Mouse (Mus musculus) CD8-positive naive resting alpha-beta T cell, adult 2 months (primary cell): Measurements from ENCODE around the gene Rxfp4.

Experiments
- DNase-seq, 2 experiments: peaks; one replicate each; pipeline ENCODE4 v3.0.0; 2022; ENCODE audit warnings: low read depth in 2 of 2, low spot score in 2 of 2

Rxfp4 gene

DNA sequence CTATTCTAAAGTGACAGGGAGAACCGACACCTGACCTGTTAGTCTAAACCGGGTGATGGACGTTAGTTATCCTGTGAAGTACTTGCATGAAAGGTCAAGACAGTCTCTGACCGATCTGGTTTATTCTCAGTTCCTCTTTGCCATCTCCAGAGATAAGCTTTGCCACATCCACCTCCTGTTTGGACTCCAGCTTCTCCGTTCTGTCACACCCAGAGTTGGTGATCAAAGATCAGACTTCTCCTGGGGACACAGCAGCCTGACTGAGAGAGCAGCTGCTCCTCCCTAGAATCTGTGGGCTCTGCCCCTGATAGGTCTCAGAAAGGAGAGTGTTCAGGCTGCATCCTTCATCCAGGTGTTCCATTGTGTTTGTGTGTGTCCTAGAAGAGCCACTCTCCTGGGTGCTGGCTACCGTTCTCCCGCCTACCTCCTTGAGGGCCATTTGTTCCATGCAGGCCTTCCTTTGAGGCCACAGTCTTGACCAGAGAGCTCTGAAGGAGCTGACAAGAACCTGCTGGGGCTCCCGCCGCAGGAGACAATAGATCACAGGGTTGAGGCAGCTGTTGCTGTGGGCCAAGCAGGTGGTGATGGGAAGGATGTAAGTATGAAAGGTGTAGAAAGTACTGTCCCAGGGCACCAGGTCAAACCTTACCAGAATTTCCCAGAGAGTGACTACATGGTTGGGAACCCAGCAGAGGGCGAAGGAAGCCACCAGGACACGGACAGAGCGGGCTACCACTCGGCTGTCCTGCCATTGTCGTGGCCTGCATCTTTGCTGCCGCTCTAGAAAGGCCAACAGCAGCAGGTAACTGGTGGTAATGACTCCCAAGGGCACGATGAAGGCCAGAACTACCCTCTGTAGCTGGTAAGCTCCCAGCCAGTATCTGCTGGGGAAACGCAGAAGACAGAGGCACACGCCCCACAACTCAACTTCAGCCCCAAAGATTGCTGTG lies 998 bp downstream of the Rxfp4 start:
- no peak for DNase-seq

DNA sequence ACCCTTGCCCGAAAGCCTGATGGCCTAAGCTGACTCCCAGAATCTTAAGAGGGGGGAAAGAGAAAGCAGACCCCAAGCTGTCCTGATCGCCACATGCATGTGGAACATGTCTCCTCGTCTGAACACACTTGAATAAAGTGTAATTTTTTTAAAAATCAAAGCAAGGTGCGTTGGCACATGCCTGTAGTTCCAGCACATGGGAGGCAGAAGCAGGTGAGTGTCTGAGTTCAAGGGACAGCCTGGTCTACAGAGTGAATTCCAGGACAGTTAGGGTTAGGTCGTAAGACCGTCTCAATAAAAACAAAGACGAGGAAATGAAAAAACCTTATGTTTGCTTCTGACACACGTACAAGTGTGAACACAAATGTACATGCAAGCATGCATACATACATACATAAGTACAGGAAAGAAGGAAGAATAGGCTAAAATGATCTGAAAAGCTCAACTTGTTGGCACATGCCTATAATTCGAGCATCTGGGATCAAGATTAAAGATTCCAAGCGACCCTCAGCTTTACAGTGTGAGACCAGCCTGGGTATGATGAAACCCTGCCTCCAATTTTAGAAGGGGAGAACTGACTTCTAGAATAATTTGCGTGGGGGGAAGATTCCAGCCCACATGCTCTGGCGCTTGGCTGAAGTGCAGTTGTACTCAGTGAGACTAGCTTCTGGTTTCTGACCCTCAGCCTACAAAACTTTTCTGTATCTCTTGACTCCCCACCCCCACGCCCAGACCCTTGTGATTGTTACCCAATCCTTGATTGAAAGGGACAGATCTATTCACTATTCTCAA lies 2.0 kb downstream of the Rxfp4 start:
- DNase-seq = no peak

DNA sequence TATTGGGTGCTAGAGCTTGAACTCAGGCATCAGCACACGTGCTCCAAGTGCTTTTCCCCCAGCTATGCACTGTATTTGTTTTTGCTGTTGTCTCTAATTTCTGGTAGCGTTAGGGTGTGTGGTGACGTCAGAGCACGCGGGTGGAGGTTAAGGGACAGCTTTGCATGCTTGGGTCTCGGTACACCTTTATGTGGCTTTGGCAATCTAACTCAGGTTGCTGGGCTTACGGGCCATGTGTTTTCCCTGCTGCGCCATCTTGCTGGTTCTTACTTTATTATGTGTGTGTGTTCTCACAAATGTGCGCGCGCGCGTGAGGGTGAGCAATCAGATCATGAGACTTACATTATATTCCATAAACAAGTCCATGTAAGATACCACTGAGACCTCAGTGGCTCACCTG lies 3.0 kb downstream of the Rxfp4 start:
- no peak for DNase-seq

DNA sequence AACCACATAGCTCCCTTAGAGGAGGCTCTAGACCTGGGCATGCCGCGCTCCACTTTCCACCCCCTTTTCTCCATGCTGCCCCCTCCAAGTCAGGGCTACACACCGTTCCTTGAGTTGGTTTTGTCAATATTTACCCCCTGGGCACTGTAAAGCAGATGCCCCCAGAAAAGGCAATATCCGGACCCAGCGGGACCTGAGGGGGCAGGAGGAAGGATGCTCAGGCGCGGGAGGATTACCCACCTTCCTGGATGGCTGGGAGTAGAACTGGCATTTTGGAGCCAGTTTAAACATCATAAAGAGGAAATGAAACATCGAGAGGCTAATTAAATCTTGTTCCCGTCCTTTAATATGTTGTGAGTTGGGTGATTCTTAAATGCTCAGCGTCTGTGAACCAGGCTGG lies 3.8 kb downstream of the Rxfp4 start:
- no peak for DNase-seq

DNA sequence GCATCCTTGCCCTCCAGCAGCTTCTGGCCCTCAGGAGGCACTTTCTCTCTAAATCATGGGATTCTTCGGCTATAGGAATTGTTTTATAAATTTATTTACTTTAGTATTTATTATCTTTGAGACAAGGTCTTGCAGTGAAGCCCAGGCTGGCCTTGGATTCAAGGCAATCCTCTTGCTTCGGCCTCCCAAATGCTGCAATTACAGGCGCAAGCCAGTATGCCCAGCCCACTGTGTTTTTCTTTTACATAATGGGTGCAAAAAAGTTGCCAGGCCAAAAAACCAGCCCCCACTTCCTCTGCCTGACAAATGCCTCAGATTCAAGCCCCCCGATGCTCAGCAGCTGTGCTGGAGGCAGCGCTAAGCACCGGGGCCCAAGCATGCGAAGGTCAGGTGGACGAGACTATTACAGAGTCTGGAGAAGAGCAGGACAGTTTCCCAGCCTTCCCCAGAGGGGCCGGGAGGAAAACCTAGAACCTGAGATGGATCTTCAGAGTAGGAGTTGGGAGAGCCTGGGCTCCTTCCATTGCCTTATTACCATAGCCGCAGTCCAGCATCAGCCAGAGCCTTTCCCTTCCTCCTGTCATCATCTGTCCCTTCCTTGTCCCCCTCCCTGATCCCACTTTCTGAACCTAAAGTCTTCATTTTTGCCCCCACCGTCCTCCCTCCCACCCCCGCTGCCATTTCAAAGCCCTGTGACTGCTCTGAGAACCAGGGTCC lies 4.3 kb downstream of the Rxfp4 start:
- DNase-seq = no peak

DNA sequence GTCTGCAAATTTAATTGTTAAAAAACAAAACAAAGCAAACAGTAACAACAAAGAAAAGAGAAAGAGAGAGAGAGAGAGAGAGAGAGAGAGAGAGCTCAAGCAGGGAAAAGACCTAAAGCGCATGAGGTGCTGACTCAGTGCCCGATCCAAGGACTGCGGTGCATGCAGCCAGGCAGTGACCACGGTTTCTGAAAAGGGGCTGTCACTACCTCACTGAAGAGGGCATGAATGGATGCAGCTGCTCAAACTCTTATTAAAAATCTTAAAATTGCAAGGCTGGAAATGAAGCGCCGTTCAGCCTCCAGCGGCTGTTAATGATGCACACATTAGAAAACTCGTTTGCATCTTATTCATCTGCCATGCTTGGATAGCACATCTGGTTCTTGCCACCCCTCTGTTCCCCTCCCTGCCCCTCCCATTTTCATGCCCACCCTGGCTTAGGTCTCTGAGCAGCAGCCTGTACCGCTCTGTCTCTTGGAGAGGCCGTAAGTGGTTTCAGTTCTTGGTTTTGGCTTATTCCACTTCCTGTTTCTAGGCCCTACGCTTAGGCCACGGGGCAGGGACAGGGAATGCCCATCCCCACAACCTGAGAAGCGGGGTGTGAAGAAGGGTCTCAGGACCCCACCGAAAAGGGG lies 5.0 kb downstream of the Rxfp4 start:
- no peak for DNase-seq

DNA sequence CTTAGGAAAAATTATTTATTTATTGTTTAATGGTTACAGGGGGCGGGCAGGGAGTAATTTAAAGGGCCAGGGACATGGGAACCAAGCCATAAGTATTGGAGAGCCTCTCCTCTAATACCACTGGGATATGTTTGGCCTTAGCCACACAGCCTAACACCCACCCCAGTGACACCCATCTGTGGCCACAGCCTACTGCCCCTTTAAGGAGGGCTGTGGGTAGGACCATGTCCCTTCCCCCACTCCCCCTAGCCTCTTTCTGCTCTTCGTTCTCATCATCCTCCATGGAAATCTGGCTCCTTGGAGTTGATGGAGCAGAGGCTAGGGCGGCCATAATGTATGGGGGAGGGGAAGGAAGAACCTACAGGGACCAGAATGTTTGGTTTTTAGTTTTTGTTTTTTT lies 5.9 kb downstream of the Rxfp4 start:
- DNase-seq = no peak

DNA sequence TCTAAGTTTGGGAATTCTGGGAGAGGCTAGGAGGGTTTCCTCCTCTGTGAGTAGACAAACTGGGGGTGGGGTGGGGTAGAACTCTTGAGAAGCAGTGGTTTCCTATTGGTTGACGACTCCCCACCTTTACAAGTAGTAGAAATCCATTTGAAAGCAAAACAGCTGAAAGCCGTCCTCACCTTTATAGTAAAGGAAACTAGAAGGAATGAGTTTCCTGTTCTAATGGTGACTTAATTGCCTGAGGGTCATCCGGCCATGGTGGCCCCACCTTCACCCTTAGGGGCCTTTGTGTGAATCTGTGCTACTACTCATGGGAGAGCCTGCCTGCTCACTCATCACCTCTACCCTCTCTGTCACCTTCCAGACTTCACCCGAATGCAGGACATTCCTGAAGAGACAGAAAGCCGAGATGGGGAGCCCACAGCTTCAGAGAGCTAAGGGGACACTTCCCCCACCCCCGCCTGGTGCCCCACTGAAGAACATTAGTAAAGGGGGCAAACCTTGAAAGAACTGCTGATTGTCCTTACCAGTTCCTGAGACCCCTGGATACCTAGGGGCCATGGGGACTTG lies 6.4 kb downstream of the Rxfp4 start:
- DNase-seq = no peak

DNA sequence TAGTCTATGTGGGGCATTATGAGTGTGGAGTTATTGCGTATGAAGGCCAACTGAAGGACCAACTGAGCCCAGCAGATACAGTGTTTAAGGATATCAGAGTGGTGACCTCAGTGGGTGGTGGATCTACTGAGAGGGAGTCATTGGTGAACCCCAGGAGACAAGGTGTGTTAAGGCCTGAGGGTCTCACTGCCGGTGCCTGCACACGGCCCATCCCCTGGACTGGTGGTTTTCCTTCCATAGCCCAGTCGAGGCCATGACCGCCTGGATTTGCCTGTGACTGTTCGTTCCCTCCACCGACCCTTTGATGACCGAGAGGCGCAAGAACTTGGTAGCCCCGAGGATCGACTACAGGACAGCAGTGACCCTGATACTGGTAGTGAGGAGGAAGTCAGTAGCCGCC lies 7.0 kb downstream of the Rxfp4 start:
- DNase-seq = no peak

DNA sequence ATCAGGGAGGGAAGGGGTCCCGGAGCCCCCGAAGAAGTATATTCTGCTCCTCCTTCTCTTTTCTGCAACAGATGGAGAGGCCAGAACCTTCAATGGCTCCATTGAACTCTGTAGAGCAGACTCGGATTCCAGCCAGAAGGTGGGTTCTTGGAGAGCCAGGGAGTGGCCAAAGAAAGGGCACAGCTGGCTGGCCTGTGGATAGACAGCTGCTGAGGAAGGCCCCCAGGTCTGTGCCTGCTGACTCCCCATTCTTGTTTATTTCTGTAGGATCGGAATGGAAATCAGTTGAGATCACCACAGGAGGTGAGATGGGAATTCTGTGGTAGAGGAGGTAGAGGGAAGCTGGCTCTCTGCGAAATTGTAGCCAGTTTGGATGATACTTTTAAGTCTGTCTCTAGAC lies 9.9 kb downstream of the Rxfp4 start:
- DNase-seq = no peak

DNA sequence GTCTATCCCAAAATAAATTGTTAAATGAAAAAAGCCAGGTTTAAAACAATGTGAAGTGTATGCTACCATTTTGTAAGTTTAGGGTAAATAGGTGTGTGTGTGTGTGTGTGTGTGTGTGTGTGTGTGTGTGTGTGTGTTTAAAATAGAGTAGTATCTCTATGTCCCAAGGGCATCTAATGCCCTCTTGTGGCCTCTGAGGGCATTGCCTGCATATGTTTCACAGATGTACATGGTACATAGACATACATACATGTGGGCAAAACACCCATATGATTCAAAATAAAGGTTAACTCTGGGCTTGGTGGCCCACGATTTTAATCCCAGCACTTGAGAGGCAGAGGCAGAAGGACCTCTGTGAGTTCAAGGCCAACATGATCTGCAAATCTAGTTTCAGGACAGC lies 12.3 kb downstream of the Rxfp4 start:
- peak; percentile 55 to 75 for DNase-seq

DNA sequence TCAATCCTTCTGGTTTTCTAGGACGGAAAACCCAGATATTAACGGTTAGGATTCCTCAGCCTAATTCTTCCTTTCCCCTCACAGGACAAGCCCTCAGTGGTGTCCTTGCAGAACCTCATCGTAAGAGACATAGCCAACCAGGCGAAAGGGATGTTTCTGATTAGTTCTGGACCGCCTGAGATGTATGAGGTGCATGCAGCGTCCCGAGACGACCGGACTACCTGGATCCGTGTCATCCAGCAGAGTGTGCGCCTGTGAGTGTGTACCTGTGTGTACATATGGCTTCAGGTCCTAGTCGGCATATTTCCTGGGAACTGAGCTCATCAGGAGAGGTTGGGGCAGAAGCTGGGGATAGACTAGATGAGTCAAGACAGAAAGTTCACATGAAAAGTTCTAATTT lies 13.7 kb downstream of the Rxfp4 start:
- no peak for DNase-seq

DNA sequence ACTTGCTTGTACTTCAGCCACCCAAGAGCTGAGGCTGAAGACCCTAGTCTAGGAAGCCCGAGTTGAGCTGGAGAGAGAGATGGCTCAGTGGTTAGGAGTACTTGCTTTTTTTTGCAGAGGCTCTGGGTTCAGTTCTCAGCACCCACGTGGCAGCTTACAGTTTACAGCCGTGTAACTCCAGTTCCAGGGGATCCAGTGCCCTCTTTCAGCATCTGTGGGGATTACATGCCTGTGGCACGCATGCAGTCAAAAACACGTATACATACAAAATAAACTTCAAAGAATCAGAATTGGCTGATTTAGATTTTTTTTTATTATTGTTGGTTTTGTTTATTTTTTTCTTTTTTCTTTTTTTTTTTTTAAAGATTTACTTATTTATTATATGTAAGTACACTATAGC lies 15.8 kb downstream of the Rxfp4 start:
- no peak for DNase-seq

DNA sequence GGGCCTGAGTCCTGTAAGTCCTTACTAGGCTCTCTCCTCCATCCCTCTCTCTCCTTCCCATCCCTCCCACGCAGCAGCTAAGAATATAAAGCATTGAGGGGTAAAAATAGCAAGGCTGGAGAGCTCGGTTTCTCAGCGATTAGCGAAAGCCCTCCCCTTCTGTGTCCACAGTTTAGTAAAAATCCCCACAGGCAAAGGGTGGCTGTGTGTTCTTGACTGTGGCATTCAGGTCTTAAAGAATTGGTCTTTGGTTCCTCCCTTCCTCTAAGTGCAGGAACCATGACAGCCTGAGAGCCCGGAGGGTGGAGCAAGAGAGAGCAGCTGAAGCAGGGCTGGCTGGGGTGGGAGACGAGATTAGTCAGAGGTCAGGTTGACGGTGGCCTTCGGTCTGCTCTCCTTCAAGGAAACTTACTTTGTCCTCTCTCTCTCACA lies 16.4 kb downstream of the Rxfp4 start:
- DNase-seq = no peak

DNA sequence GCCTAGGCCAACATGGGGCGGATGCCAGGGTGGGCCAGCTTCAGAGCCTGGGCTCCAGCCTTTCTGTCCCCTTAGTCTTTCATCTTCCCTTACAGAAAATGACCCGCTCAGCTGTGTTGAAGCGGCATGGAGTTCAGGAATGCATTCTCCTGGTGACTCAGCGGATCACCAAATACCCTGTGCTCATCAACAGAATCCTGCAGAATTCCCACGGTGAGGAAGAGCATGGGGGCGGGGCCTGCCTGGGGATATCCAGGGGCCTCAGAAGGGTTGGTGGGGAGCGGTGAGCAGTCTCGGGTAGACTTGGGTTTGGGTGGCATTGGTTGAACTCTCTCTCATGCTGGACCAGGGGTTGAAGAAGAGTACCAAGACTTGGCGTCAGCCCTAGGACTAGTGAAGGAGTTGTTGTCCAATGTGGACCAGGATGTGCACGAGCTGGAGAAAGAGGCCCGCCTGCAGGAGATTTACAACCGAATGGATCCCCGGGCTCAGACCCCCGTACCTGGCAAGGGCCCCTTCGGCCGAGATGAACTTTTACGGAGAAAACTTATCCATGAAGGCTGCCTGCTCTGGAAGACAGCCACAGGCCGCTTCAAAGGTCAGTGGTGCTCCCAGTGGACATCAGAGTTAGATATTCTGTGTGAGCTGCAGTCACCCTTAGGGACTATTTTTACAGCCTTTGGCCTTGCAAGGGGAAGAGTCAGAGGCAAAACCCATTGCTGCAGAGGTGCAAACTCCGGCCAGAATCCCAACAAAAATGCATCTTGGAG lies 17.3 kb downstream of the Rxfp4 start:
- DNase-seq = no peak

DNA sequence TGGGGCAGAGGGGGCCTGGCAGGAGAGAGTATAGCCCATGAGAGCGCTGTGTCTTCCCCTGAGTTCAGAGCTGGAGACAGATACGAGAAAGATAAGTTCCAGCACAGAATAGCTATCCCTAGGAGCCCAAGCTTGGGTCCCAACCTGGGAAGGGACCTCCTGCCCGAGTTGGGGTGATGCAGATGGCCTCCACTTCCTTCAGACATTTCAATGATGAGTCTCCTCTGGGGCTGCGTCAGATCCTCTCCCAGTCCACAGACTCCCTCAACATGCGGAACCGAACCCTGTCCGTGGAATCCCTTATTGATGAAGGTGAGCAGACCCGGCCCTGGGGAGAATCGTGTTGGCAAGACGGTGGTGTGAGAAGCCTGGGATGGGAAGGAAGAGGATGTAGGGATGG lies 19.9 kb downstream of the Rxfp4 start:
- no peak for DNase-seq

DNA sequence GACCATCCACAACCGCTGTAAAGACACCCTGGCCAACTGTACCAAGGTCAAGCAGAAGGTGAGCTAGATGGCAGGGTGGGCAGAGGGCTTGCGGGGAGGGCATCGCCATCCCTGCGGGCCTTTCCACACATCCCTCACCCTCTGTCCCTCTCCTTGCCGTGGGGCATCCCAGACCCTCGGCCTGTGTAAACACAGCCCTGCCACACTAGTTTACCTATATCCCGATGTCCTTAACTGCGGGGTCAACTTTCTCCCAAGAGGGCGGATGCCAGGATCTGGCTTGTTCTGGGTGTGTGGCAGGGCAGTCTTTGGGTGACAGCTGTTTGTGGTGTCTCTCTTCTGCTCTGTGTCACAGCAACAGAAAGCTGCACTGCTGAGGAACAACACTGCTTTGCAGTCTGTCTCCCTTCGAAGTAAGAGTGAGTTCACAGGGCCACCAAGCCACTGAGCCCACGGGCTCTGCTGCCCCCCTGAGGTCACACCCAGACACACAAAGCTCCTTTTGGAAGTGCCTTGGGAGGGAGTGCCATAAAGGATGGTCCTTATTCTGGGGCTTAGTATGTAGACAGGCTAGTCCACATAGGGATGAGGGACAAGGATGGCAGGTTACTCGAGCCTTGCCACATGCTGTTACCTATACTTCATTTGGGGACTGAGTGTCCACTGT lies 20.9 kb downstream of the Rxfp4 start:
- no peak for DNase-seq

DNA sequence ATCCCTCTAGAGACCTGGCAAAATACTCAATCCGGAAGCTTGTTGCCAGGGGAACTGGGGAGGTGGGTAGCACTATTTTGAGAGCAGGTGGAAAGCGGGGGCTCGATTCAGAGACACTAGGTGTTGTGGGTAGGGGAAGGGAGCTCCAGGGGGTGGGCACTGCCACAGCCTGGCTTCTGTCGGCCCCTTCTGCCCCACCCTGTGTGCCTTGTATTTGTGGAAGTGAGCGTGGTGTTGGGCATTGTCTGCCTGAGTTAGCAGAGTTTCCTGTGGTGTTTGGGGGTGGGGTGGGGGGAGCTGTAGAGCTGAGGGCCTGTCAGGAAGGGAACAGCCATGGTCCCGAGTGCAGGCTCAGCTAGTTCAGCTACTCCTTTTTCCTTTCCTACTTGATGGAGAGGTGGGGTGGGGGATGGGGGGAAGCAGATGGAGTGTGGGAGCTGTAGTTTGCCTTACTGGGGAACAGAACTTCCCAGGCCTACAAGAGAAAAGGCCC lies 22.0 kb downstream of the Rxfp4 start:
- DNase-seq = no peak

DNA sequence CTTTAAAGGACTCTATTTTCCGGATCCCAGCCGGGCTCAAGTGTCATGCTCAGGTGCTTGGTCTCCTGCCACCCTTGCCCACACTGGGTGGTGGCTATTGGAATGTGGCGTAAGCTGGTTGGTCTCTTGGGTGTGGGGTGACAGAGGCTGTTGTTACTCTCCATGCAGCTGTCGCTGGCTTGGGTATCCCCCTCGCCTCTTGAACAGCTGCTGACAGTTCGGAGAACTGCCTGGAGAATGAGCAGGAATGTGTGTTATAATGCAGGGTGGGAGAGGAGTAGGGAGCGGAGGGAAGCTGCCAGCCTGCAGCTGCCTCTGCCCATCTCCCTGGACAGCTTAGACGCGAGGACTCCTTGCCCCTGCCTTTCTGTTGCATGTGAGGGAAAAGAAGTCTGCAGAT lies 22.9 kb downstream of the Rxfp4 start:
- no peak for DNase-seq
